Comparison of ENCODE assay signal across 25 mouse cellular contexts in the genomic region with DNA sequence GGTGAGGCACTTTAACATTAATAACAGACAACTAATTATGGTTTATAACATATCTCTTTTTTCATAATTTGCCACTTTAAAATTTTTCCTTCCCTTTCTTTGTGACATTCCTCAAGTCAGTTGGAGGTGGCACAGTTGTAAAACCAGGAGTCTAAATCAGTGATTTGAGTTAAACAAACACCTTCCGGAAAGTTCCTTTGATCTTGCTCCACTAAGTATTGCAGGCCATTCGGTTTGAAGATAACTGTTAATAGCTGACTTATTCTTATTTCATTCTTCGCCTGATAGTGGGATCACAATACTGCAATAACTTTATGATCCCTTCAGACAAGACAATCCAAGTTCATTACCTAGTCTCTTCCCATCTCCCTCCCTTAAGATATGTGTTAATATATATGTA. TPM values are rescaled to one million over a fixed set of nuclear protein-coding genes. Genes with fewer than 3 reads are reported as not detected.
DNase-seq lines count a peak whose midpoint lies in the region; ATAC-seq lines count a peak whose summit lies in the region.
"Had no signal": no experiment of that assay in that cellular context is flagged by ENCODE, and none has a peak within 500 bp of the region (broad histone marks: within the 10 kb centered on the region; RNA-seq: fewer than 3 reads in every experiment).

No protein-coding gene starts in this region.

- no peaks in the 10 kb centered on the region for H3K9me3 ChIP-seq in lung, embryonic 16.5 days (ENCODE audit: control insufficient read depth, low read length)
- H3K9me3 ChIP-seq in intestine, embryonic 16.5 days (ENCODE audit: control insufficient read depth, low read length) = no peaks in the 10 kb centered on the region
- H3K9me3 ChIP-seq in stomach, embryonic 15.5 days = no peaks in the 10 kb centered on the region
- H3K9me3 ChIP-seq: embryonic facial prominence, embryonic 10.5 days; embryonic facial prominence, embryonic 13.5 days; forebrain, embryonic 12.5 days; forebrain, embryonic 15.5 days; heart, embryonic 10.5 days; heart, embryonic 13.5 days; hindbrain, embryonic 12.5 days; hindbrain, embryonic 15.5 days had no signal

- peaks cover 12% of the 10 kb centered on the region; the same call in 1 of the 2 replicates for H3K4me1 ChIP-seq in lung, embryonic 16.5 days (replicated peaks; ENCODE audit: control insufficient read depth, insufficient read depth, low read length)
- peaks cover 14% of the 10 kb centered on the region for H3K4me1 ChIP-seq in intestine, embryonic 16.5 days (ENCODE audit: control insufficient read depth, insufficient read depth, low read length)
- peaks cover 9% of the 10 kb centered on the region for H3K4me1 ChIP-seq in stomach, embryonic 15.5 days

- no peaks in the 10 kb centered on the region for H3K27me3 ChIP-seq in lung, embryonic 16.5 days (ENCODE audit: control insufficient read depth, insufficient read depth, low read depth, low read length)
- no peaks in the 10 kb centered on the region for H3K27me3 ChIP-seq in intestine, embryonic 16.5 days (replicated peaks; ENCODE audit: control insufficient read depth, insufficient read depth, low read length)
- no peaks in the 10 kb centered on the region for H3K27me3 ChIP-seq in stomach, embryonic 15.5 days (replicated peaks)
- H3K27me3 ChIP-seq: embryonic facial prominence, embryonic 13.5 days; forebrain, embryonic 12.5 days; forebrain, embryonic 15.5 days; hindbrain, embryonic 12.5 days; hindbrain, embryonic 15.5 days had no signal

- intact Hi-C loops in heart, postnatal 10 days (cut with DNase I) = no loop called here
- intact Hi-C loops in gastrocnemius, postnatal 14 days (cut with DNase I; ENCODE audit: low total_unique reads) = no loop called here

- H3K4me3 ChIP-seq in lung, embryonic 16.5 days (ENCODE audit: low read length) = no peak overlapping the region
- no peak overlapping the region for H3K4me3 ChIP-seq in intestine, embryonic 16.5 days (ENCODE audit: low read length)
- H3K4me3 ChIP-seq in stomach, embryonic 15.5 days (replicated peaks) = no peak overlapping the region
- H3K4me3 ChIP-seq: embryonic facial prominence, embryonic 10.5 days; embryonic facial prominence, embryonic 13.5 days; erythroblast, embryonic 14.5 days; forebrain, embryonic 12.5 days; forebrain, embryonic 15.5 days; heart, adult 2 months; heart, embryonic 10.5 days; heart, embryonic 13.5 days; hindbrain, embryonic 12.5 days; hindbrain, embryonic 15.5 days had no signal

- 21% methylated on average over 3 of the region's 3 CpGs for WGBS in lung, embryonic 16.5 days
- 52% methylated on average over 3 of the region's 3 CpGs for WGBS in intestine, embryonic 16.5 days
- 59% methylated on average over 3 of the region's 3 CpGs for WGBS in stomach, embryonic 15.5 days

- H3K4me2 ChIP-seq in lung, embryonic 16.5 days (ENCODE audit: low read depth, low read length) = no peak overlapping the region
- H3K4me2 ChIP-seq in intestine, embryonic 16.5 days (ENCODE audit: low read depth, low read length) = no peak overlapping the region
- H3K4me2 ChIP-seq in stomach, embryonic 15.5 days = no peak overlapping the region
- H3K4me2 ChIP-seq: embryonic facial prominence, embryonic 13.5 days; forebrain, embryonic 12.5 days; forebrain, embryonic 15.5 days; heart, embryonic 13.5 days; hindbrain, embryonic 12.5 days; hindbrain, embryonic 15.5 days had no signal

- DNase-seq in lung, adult 18-20 months = no peak
- no peak for DNase-seq in heart, postnatal 10 days
- no peak for DNase-seq in gastrocnemius, postnatal 14 days
- DNase-seq: adrenal gland, adult 2 months; adrenal gland, postnatal 14 days; cerebellum, adult 11 months; cerebellum, adult 2 months; cerebellum, adult 9-11 months; cerebellum, postnatal 36 days; embryo, embryonic 11 days; gastrocnemius, postnatal 36 days; heart, adult 2 months had no signal

- H3K36me3 ChIP-seq in lung, embryonic 16.5 days (ENCODE audit: control insufficient read depth, insufficient read depth, low read length) = no peaks in the 10 kb centered on the region
- no peaks in the 10 kb centered on the region for H3K36me3 ChIP-seq in intestine, embryonic 16.5 days (ENCODE audit: control insufficient read depth, insufficient read depth, low read length)
- no peaks in the 10 kb centered on the region for H3K36me3 ChIP-seq in stomach, embryonic 15.5 days
- H3K36me3 ChIP-seq: embryonic facial prominence, embryonic 10.5 days; embryonic facial prominence, embryonic 13.5 days; forebrain, embryonic 12.5 days; forebrain, embryonic 15.5 days; heart, embryonic 10.5 days; heart, embryonic 13.5 days; hindbrain, embryonic 12.5 days; hindbrain, embryonic 15.5 days had no signal

- peak; percentile 15; the same call in 1 of the 2 replicates for ATAC-seq in lung, embryonic 16.5 days (ENCODE audit: low read depth)
- ATAC-seq in intestine, embryonic 16.5 days = peak; percentile 60
- peak; percentile 47; the same call in 1 of the 2 replicates for ATAC-seq in stomach, embryonic 15.5 days (ENCODE audit: insufficient read depth, low FRiP score, low read depth)
- ATAC-seq: CD4-positive, CD25-positive, alpha-beta regulatory T cell, adult 4 months; forebrain, embryonic 15.5 days had no signal

- no peak overlapping the region for H3K9ac ChIP-seq in lung, embryonic 16.5 days (ENCODE audit: low read length)
- no peak overlapping the region for H3K9ac ChIP-seq in intestine, embryonic 16.5 days (ENCODE audit: low read depth, low read length)
- no peak overlapping the region for H3K9ac ChIP-seq in stomach, embryonic 15.5 days
- H3K9ac ChIP-seq: embryonic facial prominence, embryonic 13.5 days; forebrain, embryonic 12.5 days; forebrain, embryonic 15.5 days; heart, embryonic 13.5 days; hindbrain, embryonic 12.5 days; hindbrain, embryonic 15.5 days had no signal

- H3K27ac ChIP-seq in lung, embryonic 16.5 days (ENCODE audit: low read length) = no peak overlapping the region
- no peak overlapping the region for H3K27ac ChIP-seq in intestine, embryonic 16.5 days (ENCODE audit: low read length)
- H3K27ac ChIP-seq in stomach, embryonic 15.5 days = no peak overlapping the region
- H3K27ac ChIP-seq: embryonic facial prominence, embryonic 10.5 days; embryonic facial prominence, embryonic 13.5 days; forebrain, embryonic 12.5 days; forebrain, embryonic 15.5 days; heart, adult 2 months; heart, embryonic 10.5 days; heart, embryonic 13.5 days; hindbrain, embryonic 12.5 days; hindbrain, embryonic 15.5 days had no signal

RNA-seq across cellular contexts. Expression of a gene that starts 33.7 kb away (rescaled TPM):
- polyA plus RNA-seq in lung, embryonic 16.5 days (2015; fragmentation: Nextera tagmentation; extraction: Ambion mirVana) = 7.2 and 7.3 TPM in 2 replicates
- 10.9 and 11.3 TPM in 2 replicates for polyA plus RNA-seq in intestine, embryonic 16.5 days (2015; fragmentation: Nextera tagmentation; extraction: Ambion mirVana)
- polyA plus RNA-seq in stomach, embryonic 15.5 days (2015; fragmentation: Nextera tagmentation; extraction: Ambion mirVana) = 15.5 and 17.1 TPM in 2 replicates
- total RNA-seq in heart, postnatal 10 days (2021) = 1 to 10 TPM; 6.7 to 7.2 TPM
- 1 to 10 TPM; 1.8 to 2.6 TPM for total RNA-seq in gastrocnemius, postnatal 14 days (2021)
